Mouse (Mus musculus): ENCODE measurements around the gene Nfkb1.

DNA sequence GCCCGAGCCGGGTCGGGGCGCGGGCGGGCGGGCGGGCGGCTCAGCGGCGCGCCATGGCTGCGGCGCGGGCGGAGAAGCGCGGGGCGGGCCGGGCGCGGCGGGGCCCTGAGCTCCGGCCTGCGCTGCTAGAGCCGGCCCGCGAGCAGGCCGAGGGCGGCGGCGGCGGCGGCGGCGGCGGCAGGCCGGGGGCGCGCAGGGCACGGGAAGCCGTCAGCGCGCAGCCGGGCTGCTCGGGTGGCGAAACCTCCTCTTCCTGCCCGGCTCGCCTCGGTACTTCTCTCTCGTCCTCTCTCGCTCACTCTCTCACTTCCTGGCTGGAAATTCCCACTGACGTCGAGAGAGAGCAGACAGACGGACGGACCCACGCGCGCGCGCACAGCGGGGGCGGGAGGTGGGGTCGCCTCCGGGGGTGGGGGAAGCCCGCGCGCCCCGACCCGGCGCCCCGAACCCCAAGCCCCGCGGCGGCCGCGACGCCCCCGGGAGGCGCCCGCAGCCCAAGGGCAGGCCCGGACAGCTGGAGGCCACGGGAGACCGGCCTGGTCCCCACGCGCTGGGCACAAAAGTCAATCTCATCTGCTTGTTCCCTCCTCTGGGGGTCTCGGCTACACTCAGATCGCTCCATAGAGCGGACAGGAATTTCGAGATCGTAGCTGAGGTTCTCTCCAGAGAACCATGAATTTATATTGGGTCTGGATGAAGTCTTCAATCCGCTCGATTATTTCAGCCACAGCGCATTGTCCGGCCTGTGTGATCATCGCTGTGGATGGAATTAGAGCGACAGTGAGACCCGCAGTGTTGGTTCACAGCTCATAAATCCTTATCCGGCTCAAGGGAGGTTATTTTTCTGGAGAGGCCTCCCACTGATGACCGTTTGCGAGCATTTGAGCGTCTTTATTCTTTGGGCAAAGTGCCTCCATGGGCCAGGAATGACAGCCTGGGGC, at the start of gene Nfkb1:
- TF ChIP-seq CTCF (conservative IDR thresholded peaks at IDR 0.05; ENCODE audit: low read length) (no peak), NANOG (IDR thresholded peaks at IDR 0.05; ENCODE audit: borderline replicate concordance, low read length) (no peak)
